Mouse (Mus musculus): ENCODE results near the gene Gm49358. TPM values are rescaled to one million over a fixed set of nuclear protein-coding genes. Genes with fewer than 3 reads are reported as not detected.

Gm49358 gene
- polyA plus RNA-seq, 1 experiment from 2014 or later, result not detected

DNA sequence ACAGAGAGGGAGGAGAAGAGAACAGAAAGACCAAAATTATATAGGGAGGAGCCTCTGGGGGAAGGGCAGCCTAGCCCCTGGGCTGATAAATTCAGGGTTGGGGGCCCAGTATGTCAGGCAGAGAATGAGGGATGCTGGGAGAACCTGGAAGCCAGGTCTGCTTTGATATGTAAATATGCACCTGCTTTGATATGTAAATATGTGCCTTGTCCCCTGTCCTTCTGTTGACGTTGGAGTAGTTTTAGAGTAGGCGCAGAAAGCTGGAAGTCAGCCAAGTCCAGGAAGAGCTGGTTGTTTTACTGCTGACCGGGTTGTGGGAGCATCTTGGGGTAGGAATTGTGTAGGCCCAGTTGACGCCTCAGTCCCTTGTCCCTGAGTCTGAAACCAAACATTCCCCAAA is 6.0 kb downstream of the Gm49358 start:
- H3K27me3 ChIP-seq (ENCODE audit: control insufficient read depth, insufficient read depth, low read length), result no peaks in the 10 kb centered on the region
- no peaks in the 10 kb centered on the region for H3K4me1 ChIP-seq (ENCODE audit: control insufficient read depth, insufficient read depth, low read length)
- no peaks in the 10 kb centered on the region for H3K9me3 ChIP-seq (replicated peaks; ENCODE audit: control insufficient read depth, low read length)
- no peak overlapping the region for H3K27ac ChIP-seq (ENCODE audit: low read depth, low read length)
- WGBS (ENCODE audit: insufficient replicate concordance), result 53% methylated on average over 4 of the region's 4 CpGs
- ATAC-seq (replicated peaks; ENCODE audit: insufficient number of reproducible peaks, low FRiP score, low TSS enrichment), result no peak
- H3K36me3 ChIP-seq (ENCODE audit: control insufficient read depth, insufficient read depth, low read length), result no peaks in the 10 kb centered on the region
- H3K4me3 ChIP-seq (ENCODE audit: low read depth, low read length), result no peak overlapping the region
- no peak overlapping the region for H3K9ac ChIP-seq (ENCODE audit: low read depth, low read length)
- H3K4me2 ChIP-seq, result no peak overlapping the region

DNA sequence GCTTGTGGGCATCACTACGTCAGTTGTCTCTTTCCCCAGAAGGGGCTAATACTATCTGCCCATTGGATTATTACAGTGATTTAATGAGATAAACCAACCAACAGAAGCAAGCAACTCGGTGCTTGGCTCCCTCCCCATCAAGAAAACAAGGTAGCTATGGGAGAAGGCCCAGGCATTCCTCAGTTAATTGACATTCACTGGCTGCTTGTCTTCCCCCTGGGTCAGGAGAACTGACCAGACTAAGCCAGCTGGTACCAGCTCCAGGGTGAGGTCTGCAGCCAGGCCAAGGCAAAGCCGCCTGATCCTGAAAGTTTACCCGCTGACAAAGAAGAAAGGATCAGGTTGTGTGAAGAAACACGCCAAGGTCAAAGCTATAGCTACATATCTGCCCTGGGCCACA is 7.9 kb downstream of the Gm49358 start:
- Histone ChIP-seq H3K9me3 (replicated peaks; ENCODE audit: control insufficient read depth, low read length) (no peaks in the 10 kb centered on the region), H3K36me3 (ENCODE audit: control insufficient read depth, insufficient read depth, low read length) (no peaks in the 10 kb centered on the region), H3K9ac (ENCODE audit: low read depth, low read length) (no peak overlapping the region), H3K27me3 (ENCODE audit: control insufficient read depth, insufficient read depth, low read length) (no peaks in the 10 kb centered on the region), H3K4me2 (no peak overlapping the region), H3K4me3 (ENCODE audit: low read depth, low read length) (no peak overlapping the region), H3K4me1 (ENCODE audit: control insufficient read depth, insufficient read depth, low read length) (no peaks in the 10 kb centered on the region), H3K27ac (ENCODE audit: low read depth, low read length) (no peak overlapping the region)
- 74% methylated on average over 5 of the region's 5 CpGs for WGBS (ENCODE audit: insufficient replicate concordance)
- ATAC-seq (replicated peaks; ENCODE audit: insufficient number of reproducible peaks, low FRiP score, low TSS enrichment), result no peak

DNA sequence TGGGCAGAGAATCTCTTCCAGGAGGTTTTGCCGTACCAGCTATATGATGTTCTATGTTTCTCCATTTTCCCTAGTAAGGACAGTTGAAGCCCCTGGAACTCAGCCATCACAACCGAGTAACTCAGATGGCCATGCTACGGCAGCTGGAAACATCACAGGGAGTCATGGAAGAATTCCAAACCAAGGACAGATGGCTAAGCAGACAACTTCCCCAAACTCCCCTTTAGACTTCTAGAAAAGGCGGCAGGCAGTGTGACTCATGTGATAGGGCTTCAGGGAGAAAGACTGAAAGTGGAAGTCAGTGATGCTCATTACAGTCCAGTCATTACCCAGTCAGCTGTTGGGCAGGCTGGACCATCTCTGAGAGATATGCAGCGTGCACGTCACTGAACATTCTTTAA is 8.5 kb downstream of the Gm49358 start:
- Histone ChIP-seq H3K4me1 (ENCODE audit: control insufficient read depth, insufficient read depth, low read length) (no peaks in the 10 kb centered on the region), H3K4me2 (no peak overlapping the region), H3K36me3 (ENCODE audit: control insufficient read depth, insufficient read depth, low read length) (no peaks in the 10 kb centered on the region), H3K27ac (ENCODE audit: low read depth, low read length) (no peak overlapping the region), H3K9ac (ENCODE audit: low read depth, low read length) (no peak overlapping the region), H3K4me3 (ENCODE audit: low read depth, low read length) (no peak overlapping the region), H3K9me3 (replicated peaks; ENCODE audit: control insufficient read depth, low read length) (no peaks in the 10 kb centered on the region), H3K27me3 (ENCODE audit: control insufficient read depth, insufficient read depth, low read length) (no peaks in the 10 kb centered on the region)
- 72% methylated on average over 6 of the region's 6 CpGs for WGBS (ENCODE audit: insufficient replicate concordance)
- ATAC-seq (replicated peaks; ENCODE audit: insufficient number of reproducible peaks, low FRiP score, low TSS enrichment), result no peak

DNA sequence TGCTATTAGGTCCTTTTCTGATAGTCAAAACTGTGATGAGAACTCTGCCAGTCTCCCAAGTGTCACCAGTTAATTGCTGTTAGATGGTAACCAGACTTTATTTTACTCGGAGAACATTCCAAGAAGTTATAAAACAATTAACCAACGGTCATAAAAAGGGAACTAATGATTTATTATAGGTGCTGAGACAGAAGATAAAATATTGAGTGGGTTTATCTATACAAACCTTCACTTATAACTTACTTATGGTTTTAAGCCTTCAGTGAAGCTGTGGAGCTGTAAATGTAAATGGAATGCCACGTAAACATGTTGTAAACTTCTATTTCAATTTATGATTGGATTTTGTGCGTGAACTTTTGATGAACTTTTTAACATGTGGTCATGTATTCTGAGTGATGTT is 9.6 kb downstream of the Gm49358 start:
- H3K4me3 ChIP-seq (ENCODE audit: low read depth, low read length), result no peak overlapping the region
- 58% methylated on average over 4 of the region's 4 CpGs for WGBS (ENCODE audit: insufficient replicate concordance)
- no peaks in the 10 kb centered on the region for H3K9me3 ChIP-seq (replicated peaks; ENCODE audit: control insufficient read depth, low read length)
- no peaks in the 10 kb centered on the region for H3K27me3 ChIP-seq (ENCODE audit: control insufficient read depth, insufficient read depth, low read length)
- H3K4me2 ChIP-seq, result no peak overlapping the region
- H3K36me3 ChIP-seq (ENCODE audit: control insufficient read depth, insufficient read depth, low read length), result no peaks in the 10 kb centered on the region
- H3K9ac ChIP-seq (ENCODE audit: low read depth, low read length), result no peak overlapping the region
- H3K27ac ChIP-seq (ENCODE audit: low read depth, low read length), result no peak overlapping the region
- peaks cover 7% of the 10 kb centered on the region for H3K4me1 ChIP-seq (ENCODE audit: control insufficient read depth, insufficient read depth, low read length)
- no peak for ATAC-seq (replicated peaks; ENCODE audit: insufficient number of reproducible peaks, low FRiP score, low TSS enrichment)

DNA sequence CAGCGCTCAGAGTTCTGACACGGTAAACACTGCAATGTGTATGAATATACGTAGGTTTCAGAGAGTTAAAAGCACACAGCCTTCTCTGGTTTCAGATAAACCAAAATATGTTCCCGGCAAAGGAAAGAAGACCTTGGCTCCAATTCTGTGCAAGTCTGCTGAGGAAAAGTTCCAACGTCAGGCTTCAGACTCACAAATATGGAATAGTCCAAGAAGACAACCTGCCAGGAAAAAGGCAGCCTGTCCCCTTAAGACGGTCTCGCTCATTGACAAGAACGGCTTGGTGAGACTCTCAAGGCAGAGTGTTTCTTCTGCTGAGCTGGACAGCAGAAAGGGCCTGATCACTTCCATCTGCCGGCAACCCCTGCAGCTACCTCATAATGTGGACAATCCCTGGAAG is 12.5 kb downstream of the Gm49358 start:
- H3K36me3 ChIP-seq (ENCODE audit: control insufficient read depth, insufficient read depth, low read length), result no peaks in the 10 kb centered on the region
- H3K9ac ChIP-seq (ENCODE audit: low read depth, low read length), result no peak overlapping the region
- no peak for ATAC-seq (replicated peaks; ENCODE audit: insufficient number of reproducible peaks, low FRiP score, low TSS enrichment)
- no peaks in the 10 kb centered on the region for H3K9me3 ChIP-seq (replicated peaks; ENCODE audit: control insufficient read depth, low read length)
- H3K27ac ChIP-seq (ENCODE audit: low read depth, low read length), result no peak overlapping the region
- no peaks in the 10 kb centered on the region for H3K27me3 ChIP-seq (ENCODE audit: control insufficient read depth, insufficient read depth, low read length)
- H3K4me3 ChIP-seq (ENCODE audit: low read depth, low read length), result no peak overlapping the region
- peaks cover 7% of the 10 kb centered on the region for H3K4me1 ChIP-seq (ENCODE audit: control insufficient read depth, insufficient read depth, low read length)
- 65% methylated on average over 9 of the region's 9 CpGs for WGBS (ENCODE audit: insufficient replicate concordance)
- H3K4me2 ChIP-seq, result no peak overlapping the region

DNA sequence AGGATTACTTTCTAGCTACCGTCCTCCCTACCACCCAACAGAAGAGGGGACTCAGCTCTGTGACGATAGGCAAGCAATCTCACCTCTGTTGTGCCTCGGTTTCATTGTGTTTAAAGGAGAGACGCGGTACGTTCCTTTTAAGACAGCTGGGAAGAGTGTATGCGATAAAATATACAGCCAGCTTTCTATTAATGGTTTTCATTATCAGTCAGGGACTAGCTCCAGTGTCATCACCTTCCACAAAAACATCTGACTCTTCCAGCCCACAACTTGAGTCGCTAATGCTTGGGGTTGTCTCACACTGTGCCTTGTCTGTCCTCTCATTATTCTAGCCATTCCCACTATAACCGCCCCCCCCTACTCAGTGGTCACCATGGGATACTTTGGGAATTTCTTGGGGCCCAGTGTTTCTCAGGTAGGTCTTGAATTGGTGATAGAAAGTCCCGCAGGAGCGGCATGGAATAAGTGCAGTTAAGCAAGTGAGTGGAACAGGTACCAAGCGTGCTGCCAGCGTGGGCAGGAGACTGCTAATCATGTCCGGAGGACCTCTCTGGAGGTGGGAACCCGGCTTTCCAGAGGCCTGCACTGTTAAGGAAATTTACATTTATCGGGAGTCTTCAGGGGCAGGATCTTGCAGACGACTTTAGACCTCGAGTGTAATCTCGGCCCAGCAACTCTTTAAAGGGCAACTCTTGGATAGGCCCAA is 14.0 kb downstream of the Gm49358 start:
- no peak; the same call in 1 of the 2 replicates for ATAC-seq (replicated peaks; ENCODE audit: insufficient number of reproducible peaks, low FRiP score, low TSS enrichment)
- Histone ChIP-seq H3K9me3 (replicated peaks; ENCODE audit: control insufficient read depth, low read length) (no peaks in the 10 kb centered on the region), H3K4me1 (ENCODE audit: control insufficient read depth, insufficient read depth, low read length) (peaks cover 7% of the 10 kb centered on the region), H3K9ac (ENCODE audit: low read depth, low read length) (peak overlapping the region; percentile 66), H3K27ac (ENCODE audit: low read depth, low read length) (peak overlapping the region; percentile 73), H3K27me3 (ENCODE audit: control insufficient read depth, insufficient read depth, low read length) (no peaks in the 10 kb centered on the region), H3K4me3 (ENCODE audit: low read depth, low read length) (peak overlapping the region; percentile 54), H3K4me2 (peak overlapping the region; percentile 84), H3K36me3 (ENCODE audit: control insufficient read depth, insufficient read depth, low read length) (no peaks in the 10 kb centered on the region)
- WGBS (ENCODE audit: insufficient replicate concordance), result 23% methylated on average over 19 of the region's 19 CpGs

DNA sequence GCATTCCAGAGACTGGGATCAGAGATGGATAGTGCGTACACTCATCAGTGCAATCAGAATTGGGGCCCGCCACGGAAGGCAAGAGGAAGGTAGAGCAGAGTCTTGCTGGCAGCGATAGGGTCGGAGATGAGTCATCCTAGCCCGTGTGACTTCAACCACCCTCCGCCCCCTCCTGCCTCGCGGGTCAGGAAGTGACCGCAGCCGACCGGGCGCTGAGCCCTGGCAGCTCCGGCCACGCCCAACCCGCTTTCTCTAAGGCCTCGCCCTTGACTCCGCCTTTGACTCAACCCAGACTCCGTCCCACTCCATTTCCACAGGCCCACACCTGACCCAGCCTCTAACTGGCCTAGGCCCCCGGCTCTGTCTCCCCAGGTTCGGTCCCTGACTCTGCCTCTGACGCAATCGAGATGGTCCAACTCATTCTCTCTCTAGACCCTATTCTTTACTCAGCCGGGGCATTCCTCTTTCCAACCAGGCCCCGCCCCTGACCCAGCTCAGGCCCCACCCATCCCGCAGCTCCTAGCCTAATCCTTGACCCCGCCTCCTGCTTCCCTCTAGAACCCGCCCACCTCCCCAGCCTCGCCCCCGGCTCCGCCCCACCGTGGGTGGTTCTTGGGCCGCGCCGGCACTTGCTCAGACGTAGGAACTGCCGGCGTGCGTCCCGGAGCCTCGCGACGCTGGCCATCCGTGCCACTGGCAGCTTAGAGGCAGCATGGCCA is 14.8 kb downstream of the Gm49358 start, which contains the start of gene Nt5dc3:
Gene Nt5dc3, plus strand, starts transcription at position 608 of the 719 bp plus-strand sequence.
- Histone ChIP-seq H3K27ac (ENCODE audit: low read depth, low read length) (peak within 1 kb of the TSS; percentile 73), H3K9me3 (replicated peaks; ENCODE audit: control insufficient read depth, low read length) (no peaks in the 10 kb centered on the region), H3K4me3 (ENCODE audit: low read depth, low read length) (peak within 1 kb of the TSS; percentile 54), H3K27me3 (ENCODE audit: control insufficient read depth, insufficient read depth, low read length) (no peaks in the 10 kb centered on the region), H3K4me2 (peak within 1 kb of the TSS; percentile 84), H3K9ac (ENCODE audit: low read depth, low read length) (peak within 1 kb of the TSS; percentile 66), H3K36me3 (ENCODE audit: control insufficient read depth, insufficient read depth, low read length) (no peaks in the 10 kb centered on the region), H3K4me1 (ENCODE audit: control insufficient read depth, insufficient read depth, low read length) (peaks cover 7% of the 10 kb centered on the region)
- ATAC-seq (replicated peaks; ENCODE audit: insufficient number of reproducible peaks, low FRiP score, low TSS enrichment), result peak; percentile 96
- WGBS (ENCODE audit: insufficient replicate concordance), result under 1% methylated on average over 43 of the region's 44 CpGs

DNA sequence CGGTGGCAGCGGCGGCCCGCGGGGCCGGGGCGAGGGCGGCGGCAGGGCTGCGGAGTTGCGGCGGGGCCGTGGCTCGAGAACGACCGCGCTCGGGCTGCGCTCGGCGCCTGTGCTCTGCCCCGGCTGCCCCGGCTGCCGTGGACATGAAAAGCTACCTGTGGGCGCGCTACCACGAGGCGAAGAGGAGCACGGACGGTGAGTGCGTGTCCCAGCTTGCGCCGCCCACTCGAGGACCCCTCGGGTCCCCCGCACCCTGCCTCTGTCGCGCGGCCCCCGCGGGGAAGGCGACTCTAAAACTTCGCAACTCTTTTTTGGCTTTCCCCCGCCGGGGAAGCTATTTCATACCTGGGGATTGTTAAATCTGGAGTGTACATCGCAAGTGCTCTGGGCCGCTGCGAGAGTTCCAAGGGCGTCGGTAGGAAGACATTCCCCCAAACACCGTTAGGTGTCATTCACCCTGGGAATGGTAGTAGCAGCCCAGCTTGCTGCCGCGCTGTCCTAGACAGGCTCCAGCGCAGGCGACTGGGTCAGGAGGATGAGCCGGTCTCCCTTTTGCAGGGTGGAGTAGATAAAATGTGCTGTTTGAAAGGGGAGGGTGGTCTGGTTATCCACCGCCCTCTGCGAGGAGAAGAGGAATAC is 15.5 kb downstream of the Gm49358 start:
- H3K4me1 ChIP-seq (ENCODE audit: control insufficient read depth, insufficient read depth, low read length), result peaks cover 7% of the 10 kb centered on the region
- peak overlapping the region; percentile 73 for H3K27ac ChIP-seq (ENCODE audit: low read depth, low read length)
- under 1% methylated on average over 58 of the region's 58 CpGs for WGBS (ENCODE audit: insufficient replicate concordance)

More for the DNA sequence above, 15.5 kb downstream of the Gm49358 start:
- Histone ChIP-seq H3K4me2 (peak overlapping the region; percentile 84), H3K36me3 (ENCODE audit: control insufficient read depth, insufficient read depth, low read length) (no peaks in the 10 kb centered on the region), H3K4me3 (ENCODE audit: low read depth, low read length) (peak overlapping the region; percentile 54), H3K9me3 (replicated peaks; ENCODE audit: control insufficient read depth, low read length) (no peaks in the 10 kb centered on the region), H3K9ac (ENCODE audit: low read depth, low read length) (peak overlapping the region; percentile 66), H3K27me3 (ENCODE audit: control insufficient read depth, insufficient read depth, low read length) (no peaks in the 10 kb centered on the region)
- peak; percentile 35 for ATAC-seq (replicated peaks; ENCODE audit: insufficient number of reproducible peaks, low FRiP score, low TSS enrichment)

Measured in heart, embryonic 11.5 days (tissue).